Mouse (Mus musculus) retina, adult 2 months (tissue): ENCODE data around the gene Nol4l.
"Not testable (repeated sequence)": the region's sequence is repeated elsewhere in the genome, so short reads cannot be mapped to it uniquely, and the experiment has no call there.

ENCODE experiments used
- DNase-seq: peaks from one replicate; pipeline ENCODE4 v3.0.0-alpha.2; 2012; ENCODE audit warnings: low read depth, low spot score

Nol4l gene

DNA sequence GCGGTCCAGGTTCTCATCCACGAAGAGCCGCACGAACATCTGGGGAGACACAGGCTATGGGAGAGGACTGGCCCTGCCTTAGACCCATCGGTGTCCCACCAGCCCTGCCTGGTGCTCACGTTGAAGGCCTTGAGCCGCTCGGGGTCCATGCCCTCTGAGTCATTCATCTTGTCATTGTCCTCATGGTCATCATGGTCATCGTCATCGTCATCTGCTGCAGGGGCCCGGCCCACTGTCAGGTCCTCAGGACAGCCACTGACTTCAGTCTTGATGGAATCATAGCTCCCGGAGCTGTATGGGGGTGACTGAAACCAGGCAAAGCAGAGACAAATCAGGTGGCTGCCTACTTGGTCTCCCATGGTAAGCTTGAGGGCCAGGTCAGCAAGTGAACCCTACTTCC, 111.9 kb downstream of the Nol4l start:
- no peak for DNase-seq

DNA sequence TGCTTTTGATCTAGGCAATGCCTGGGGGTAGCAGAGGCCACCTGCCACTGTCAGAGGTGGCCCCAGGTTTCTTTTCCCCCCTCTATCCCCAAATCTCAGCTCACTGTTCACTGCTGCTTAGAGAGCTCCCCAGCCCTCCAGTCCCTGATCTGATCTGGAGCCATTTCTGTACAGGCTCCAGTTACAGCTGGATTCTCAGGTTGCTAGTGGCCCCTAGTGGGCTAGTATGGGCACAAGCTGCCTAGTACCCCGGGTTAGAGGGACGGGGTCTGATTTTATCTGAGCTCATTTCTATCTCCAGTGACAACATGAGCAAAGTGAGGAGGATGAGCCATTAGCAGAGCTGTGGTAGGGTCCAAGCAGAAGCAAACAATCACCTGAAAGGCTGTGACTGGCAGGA, 115.2 kb downstream of the Nol4l start:
- DNase-seq, result peak; percentile 41

DNA sequence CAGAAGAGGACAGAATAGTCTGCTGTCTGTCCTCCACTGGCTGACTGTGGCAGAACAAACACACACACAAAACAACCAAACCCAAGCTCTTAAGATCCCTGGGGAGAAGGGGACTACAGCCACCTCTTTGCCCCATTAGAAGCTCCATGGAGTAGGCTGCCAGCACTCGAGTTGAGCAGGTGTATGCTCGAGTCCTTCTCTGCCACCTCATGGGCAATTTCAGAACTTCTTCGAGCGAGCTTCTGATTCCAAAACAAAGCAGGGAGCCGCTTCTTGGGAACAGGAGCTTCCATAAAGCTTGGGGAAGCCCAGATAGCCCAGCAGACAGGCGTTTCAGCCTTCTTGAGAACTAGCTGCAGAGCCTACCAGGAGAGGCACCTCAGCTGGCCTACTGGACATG, 117.2 kb downstream of the Nol4l start:
- no peak for DNase-seq

DNA sequence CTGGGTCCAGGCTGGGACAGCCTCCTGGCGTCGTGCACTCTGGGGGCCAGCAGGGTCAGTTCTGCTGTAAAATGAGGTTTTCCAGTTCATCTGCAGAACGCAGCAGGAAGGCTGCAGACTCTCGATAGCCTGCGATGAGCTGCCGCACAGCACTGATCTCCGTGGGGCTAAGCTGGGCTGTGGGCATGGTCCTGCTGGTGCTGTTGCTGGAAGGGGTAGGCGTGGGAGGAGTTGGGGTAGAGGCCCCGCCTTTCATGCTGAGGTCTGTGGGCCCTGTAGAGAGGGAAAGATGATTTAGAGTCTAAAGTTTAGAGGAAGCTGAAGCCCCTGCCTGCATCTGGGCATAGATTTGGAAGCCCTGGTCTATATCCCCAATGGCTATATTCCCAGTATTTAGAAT, 118.2 kb downstream of the Nol4l start:
- no peak for DNase-seq

DNA sequence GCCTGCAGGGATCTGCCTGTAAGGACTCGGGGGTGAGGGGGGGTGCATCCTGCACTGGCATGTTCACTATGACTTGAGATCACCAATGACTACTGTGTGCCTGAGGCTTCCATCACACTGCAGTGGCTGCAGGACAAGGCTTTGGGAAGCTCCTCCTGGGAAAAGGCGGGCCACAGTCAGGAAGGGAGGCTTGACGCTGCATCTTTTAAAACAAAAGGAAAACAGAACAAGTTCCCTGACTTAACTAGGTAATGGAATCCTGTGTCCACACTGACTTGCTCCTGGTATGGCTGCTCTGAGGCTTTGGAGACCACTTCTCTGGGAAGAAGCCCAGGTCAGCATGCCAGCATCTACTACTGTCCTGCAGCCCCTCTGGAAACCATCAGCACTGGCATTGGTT, 120.8 kb downstream of the Nol4l start:
- no peak for DNase-seq

DNA sequence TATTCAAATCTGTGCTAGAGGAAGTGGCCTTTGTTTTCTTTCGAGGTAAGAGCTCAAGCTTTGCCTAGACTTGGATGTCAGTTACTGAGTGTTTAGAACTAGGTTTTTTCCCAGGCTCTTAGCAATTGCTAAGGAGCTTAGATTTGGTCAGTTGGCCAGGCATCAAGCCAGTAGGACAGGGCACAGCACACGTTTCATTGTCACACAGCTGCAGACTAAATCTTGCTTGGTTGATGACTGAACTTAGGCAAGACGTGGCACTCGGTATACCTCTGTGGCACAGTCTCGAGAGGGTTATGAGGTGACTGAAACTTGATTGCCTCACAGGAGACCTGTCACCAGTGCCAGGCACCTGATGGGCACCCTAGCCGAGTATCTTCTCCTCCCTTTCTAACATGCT, 122.9 kb downstream of the Nol4l start:
- DNase-seq, result no peak

DNA sequence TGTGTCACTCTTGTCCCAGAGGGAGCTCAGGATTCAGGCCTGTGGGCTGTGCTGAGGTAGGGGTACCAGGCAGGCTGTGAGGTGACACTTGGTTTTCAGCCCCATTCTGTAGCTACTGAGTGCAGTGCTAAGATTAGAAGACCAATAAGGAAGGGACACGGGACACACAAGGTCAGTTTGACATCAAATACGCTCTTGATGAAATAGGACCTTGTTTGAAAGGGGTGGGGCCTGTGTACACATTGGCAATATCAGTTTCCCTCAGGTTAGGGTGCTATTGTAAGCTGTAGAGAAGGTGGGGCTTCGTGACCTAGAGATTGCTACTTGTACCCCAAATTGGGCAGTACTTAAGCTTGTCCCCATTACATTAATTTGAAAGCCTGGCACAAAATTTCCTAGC, 124.9 kb downstream of the Nol4l start:
- DNase-seq, result no peak

DNA sequence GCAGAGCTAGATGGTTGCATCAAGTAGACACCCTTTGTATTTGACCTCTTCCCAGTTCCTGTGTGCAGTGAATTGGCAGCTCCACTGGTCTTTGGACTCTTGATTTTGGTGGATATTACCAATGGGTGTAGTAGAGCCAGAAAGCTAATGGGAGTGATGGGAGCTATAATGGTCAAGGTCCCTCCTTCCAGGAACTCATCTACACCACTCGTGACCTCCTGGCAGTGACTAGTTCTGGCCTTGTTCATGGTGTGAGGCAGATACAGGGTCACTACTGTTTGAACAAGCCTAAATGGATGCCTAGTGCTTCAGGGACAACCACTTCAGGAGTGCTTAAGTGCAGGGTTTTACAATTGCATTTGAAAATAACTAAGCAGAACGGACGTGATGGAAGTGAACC, 125.7 kb downstream of the Nol4l start:
- no peak for DNase-seq

DNA sequence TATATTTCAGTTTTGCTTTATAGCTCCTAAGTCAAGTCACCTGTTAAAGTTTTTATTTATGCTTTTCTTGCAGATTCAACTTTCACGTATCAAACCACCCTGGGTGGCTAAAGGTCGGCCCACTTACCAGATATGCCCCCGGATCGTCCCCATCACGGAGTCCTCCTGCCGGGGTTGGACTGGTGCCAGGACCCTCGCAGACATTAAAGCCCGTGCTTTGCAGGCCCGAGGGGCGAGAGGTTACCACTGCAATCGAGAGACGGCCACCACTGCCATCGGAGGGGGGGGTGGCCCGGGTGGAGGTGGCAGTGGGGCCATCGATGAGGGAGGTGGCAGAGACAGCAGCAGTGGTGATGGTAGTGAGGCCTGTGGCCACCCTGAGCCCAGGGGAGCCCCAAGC, 130.6 kb downstream of the Nol4l start:
- DNase-seq, result no peak

DNA sequence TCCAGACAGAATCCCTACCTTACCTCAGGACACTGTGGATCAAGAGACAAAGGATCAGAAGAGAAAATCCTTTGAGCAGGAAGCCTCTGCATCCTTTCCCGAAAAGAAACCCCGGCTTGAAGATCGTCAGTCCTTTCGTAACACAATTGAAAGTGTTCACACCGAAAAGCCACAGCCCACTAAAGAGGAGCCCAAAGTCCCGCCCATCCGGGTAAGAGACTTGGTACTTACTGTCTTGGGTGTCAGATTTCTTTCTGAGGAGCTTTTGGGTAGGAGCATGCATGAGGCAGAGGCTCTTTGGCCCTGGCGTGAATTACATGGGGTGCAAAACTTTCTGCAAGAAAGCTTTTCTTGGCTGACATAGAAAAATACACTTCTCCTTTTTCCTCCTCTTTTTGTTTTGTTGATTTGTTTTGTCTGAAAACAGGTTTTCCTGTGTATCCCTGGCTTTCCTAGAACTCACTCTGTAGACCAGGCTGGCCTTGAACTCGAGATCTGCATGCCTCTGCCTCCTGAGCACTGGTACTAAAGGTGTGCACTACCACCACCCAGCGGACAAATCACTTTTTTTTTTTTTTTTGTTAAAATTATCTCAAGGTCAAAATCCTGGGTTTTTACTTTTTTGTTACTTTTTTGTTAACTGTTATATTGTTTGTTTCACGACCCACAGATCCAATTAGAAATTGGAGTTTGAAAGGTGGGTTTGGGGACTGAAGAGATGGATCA, 131.8 kb downstream of the Nol4l start:
- DNase-seq, result no peak

DNA sequence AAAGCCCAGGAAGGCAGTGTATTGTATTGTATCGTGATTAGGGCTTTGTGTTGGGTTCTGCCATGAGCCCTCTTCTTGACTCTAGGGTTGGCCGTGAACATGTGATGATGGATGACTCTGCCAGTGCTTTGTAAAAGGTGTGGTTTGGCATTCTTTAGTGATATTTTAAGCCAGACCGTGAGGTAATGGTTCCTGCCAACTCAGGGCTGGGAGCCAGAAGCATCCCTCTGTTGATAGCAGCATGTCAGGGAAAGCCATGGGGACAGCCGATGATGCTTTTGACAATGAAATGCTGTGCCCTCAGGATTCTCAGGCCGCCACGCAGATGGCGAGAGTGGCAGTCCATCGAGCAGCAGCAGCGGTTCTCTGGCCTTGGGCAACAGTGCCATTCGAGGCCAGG, 136.7 kb downstream of the Nol4l start:
- no peak for DNase-seq

DNA sequence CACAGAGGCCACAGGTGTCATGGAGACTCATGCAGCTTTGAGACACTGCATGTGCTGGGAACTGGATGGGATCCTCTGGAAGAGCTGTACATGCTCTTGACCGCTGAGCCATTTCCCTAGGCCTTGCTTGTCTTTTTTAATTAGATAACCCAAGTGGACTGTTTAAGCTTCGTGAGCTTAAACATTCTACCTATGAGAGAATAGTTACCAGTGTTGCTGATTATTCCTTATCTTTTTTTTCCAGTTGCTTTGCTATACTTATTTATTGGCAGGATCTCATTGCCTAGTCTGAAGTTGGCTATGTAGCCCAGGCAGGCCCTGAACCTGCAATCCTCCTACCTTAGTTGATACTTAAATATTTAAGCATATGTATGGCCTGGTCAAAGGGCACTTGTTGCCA, 139.9 kb downstream of the Nol4l start:
- DNase-seq, result no peak

DNA sequence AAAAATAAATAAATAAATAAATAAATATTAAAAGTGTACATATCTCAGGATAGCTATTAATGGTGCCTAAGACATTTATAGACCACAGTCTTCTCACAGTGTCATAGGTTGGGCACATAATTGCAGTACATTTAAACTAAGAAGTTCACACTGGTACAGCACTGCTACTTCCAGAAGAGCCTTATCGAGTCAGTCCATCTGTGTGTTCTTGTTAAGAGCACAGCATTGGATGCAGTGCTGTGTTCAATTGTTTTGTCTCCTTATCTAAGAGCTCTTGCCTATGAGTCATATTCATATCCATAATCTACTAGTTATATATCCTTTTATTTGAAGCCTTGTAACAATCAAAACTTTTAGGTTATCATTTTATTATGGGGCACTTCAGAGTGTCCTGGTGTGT, 149.3 kb downstream of the Nol4l start:
- no peak for DNase-seq

DNA sequence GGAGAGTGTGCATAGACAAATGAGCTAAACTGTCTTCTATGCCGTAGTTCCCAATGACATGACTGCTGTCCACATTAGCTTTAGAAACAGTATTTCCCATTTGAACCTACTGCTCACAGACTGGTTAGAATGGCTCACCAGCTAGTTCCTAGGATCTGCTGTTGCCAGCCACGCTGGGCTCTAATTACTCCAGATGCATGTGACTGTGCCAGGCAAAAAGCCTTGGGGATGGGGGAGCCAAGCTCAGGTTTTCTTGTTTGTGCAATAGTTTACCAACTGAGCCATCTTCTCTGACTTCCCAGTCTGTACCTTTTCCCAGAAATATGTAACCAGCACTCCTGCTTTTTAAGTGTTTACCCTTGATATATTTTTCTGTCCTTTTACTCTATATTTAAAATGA, 154.4 kb downstream of the Nol4l start:
- no peak for DNase-seq

DNA sequence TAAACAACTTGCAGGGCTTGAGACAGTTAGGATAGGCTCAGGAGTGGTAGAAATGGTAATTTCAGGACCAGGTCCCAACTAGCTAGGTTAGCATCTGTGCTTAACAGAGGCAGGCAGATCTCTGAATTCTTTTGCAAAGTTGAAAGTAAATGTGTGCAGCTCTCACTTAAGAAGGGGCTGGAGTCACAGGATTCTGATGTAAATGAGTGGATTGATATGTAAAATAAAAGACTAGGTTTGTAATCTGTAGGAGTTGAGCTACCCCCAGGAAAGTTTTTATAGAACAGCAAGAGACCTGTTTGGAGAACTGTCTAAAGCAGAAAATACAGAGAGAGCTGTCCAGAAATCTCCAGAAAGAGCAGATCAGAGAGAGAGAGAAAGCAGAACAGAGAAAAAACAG, 158.9 kb downstream of the Nol4l start:
- no peak for DNase-seq

DNA sequence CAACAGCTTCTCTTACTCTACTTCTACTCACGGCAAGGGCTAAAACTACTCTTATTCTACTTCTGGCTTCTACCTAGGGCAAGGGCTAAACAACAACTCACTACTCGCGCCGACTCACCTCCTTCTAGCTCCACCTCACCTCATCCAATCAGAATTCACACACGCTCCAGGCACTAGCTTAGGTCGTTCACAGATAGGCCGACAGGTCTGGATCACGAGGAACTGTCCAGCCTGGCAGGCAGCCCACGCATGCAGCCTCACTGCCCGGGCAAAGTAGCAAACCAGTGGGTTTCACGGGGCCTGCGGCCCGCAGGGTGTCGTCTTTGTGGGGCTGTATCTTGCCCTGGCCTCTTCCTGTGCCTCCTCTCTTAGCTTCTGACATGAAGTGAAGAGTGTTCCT, 165.2 kb downstream of the Nol4l start:
- not testable (repeated sequence) for DNase-seq

DNA sequence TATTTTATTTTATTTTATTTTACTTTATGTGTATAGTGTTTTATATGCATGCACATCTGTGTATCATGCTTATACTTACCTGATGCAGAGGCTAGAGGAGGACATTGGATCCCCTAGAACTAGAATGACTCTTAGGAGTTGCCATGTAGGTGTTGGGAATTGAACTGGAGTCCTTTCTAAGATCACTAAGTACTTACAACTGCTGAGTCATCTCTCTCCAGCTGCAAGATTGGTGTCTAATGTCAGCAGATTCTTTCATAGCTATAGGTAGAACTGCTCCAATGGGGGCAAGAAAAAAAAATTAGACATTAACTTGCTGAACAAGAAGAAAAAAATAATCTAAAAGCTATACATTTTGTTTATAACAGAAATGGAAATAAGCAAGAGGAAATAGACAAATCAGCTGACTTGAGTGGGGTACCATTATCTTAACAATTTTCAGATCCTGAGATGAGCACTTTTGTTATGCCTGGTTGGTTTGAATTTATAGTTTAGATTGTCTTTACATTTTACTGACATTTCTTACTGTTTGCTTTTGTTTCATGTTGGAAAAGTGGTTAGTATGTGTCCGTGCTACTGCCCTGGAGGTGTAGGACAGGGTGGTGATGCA, 168.6 kb downstream of the Nol4l start:
- DNase-seq, result no peak
